Mouse (Mus musculus) hindbrain, embryonic 10.5 days (tissue): ENCODE results near the gene Gper1. TPM values are rescaled to one million over a fixed set of nuclear protein-coding genes. Genes with fewer than 3 reads are reported as not detected.

Experiments
- DNase-seq: peaks from one replicate; pipeline ENCODE4 v3.0.0-alpha.2; 2017; ENCODE audit warnings: low spot score
- H3K27ac ChIP-seq: fragments of 300-500 bp; sonication (generic); 2 replicates; pipeline ENCODE4 v1.5.1; 2016; ENCODE audit warnings: mild to moderate bottlenecking, moderate library complexity
- H3K27me3 ChIP-seq: fragments of 300-500 bp; sonication (generic); 2 replicates; pipeline ENCODE4 v1.6.1; 2016; ENCODE audit warnings: mild to moderate bottlenecking; ENCODE audit not compliant: poor library complexity, insufficient read depth, severe bottlenecking
- H3K36me3 ChIP-seq: fragments of 300-500 bp; sonication (generic); 2 replicates; pipeline ENCODE4 v1.6.1; 2016; ENCODE audit warnings: mild to moderate bottlenecking, moderate library complexity
- H3K4me1 ChIP-seq: fragments of 300-500 bp; sonication (generic); replicated peaks from 2 replicates; pipeline ENCODE4 v1.6.1; 2016; ENCODE audit warnings: mild to moderate bottlenecking
- H3K4me3 ChIP-seq: fragments of 300-500 bp; sonication (generic); 2 replicates; pipeline ENCODE4 v1.5.1; 2016; ENCODE audit warnings: mild to moderate bottlenecking, moderate library complexity
- H3K9me3 ChIP-seq: fragments of 300-500 bp; sonication (generic); 2 replicates; pipeline ENCODE4 v1.6.1; 2016; ENCODE audit warnings: mild to moderate bottlenecking, moderate library complexity
- WGBS: fragments of 180-500 bp; shearing (Covaris S2); methylation state at CpG from one replicate; pipeline ENCODE4 v1.1.7; 2016; 5-methylcytosine and 5-hydroxymethylcytosine counted together
- polyA plus RNA-seq: library from polyadenylated mRNA; unstranded; fragments of >200 nt; fragmentation: Nextera tagmentation; extraction: Ambion mirVana; gene quantifications from 2 replicates; pipeline ENCODE4 v1.2.1, GENCODE M21; 2016

The Gper1 gene
- polyA plus RNA-seq, 1 experiment from 2014 or later = 0.76 TPM

DNA sequence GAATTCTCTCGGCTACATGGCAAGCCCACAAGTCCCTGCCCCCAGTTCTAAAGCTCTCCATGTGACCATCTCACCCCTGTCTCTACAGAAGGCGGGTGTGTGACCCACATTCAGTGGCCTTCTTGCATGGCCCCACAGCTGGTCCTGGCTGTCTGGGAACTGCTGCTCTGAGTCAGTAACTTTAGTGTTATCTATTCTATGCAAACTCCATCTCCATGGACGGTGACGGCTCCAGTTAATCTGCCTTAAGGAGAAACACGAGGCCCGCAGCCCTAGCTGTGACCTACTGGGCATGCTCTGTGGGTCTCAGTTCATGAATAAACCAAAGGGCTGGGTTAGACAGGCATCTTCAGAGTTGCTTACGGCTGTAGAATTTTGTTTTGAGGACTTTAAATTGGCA is 28.6 kb upstream of the Gper1 start:
- WGBS = 76% methylated on average over 7 of the region's 7 CpGs
- Histone ChIP-seq H3K9me3 (no peaks in the 10 kb centered on the region), H3K4me3 (no peak overlapping the region), H3K27ac (no peak overlapping the region), H3K4me1 (peaks cover 42% of the 10 kb centered on the region), H3K27me3 (no peaks in the 10 kb centered on the region), H3K36me3 (0 out of 2 replicates have a peak, but pooled peaks cover 8% of the 10 kb centered on the region)
- no peak for DNase-seq

DNA sequence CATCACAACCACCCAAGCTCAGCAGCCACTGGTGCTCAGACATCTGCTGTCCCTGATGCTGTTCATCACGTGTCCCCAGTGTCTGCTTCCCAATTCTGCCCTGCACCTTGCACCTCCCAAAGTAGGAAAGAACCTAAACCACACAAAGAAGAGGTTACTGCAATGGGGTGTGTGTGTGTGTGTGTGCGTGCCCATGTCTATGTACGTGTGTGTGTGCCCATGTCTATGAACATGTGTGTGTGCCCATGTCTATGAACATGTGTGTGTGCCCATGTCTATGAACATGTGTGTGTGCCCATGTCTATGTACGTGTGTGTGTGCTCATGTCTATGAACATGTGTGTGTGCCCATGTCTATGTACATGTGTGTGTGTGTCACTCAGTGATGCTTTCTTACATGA is 27.4 kb upstream of the Gper1 start:
- DNase-seq = no peak
- H3K36me3 ChIP-seq = 0 out of 2 replicates have a peak, but pooled peaks cover 8% of the 10 kb centered on the region
- no peaks in the 10 kb centered on the region for H3K9me3 ChIP-seq
- H3K27ac ChIP-seq = 0 out of 2 replicates have a peak overlapping the region, but pooled peaks have one; percentile 45
- no peaks in the 10 kb centered on the region for H3K27me3 ChIP-seq
- 95% methylated on average over 4 of the region's 4 CpGs for WGBS
- H3K4me3 ChIP-seq = no peak overlapping the region
- H3K4me1 ChIP-seq = peaks cover 34% of the 10 kb centered on the region

DNA sequence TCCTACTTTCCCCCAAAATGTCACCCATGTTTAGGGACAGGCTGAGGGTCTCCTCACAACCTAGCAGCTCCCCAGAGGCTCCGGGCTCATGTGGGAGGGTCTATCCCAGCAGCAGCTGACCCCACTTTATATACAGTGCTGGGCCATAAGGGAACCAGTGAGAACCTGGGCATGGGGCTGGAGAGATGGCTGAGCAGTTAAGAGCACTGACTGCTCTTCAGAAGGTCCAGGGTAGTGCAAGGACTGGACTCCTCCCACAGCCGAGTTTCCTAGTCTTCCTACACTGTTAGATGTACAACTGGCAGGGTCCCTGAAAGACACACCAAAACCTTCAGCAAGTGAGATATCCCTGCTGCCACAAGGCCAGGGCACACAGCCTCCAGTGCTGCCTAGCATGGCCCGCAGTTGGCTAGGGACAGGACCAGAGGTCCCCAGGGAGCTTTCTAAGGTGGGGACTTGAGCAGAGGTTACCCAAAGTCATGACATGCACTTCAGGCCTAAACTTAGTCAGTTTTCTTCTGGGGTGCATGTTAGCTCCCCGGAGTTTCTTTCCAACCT is 25.5 kb upstream of the Gper1 start:
- peaks cover 22% of the 10 kb centered on the region; the same call in 1 of the 2 replicates for H3K4me1 ChIP-seq
- H3K4me3 ChIP-seq = no peak overlapping the region
- WGBS = 89% methylated on average over 4 of the region's 4 CpGs
- H3K27me3 ChIP-seq = no peaks in the 10 kb centered on the region
- 0 out of 2 replicates have a peak, but pooled peaks cover 6% of the 10 kb centered on the region for H3K36me3 ChIP-seq
- H3K9me3 ChIP-seq = no peaks in the 10 kb centered on the region
- H3K27ac ChIP-seq = no peak overlapping the region
- no peak for DNase-seq

DNA sequence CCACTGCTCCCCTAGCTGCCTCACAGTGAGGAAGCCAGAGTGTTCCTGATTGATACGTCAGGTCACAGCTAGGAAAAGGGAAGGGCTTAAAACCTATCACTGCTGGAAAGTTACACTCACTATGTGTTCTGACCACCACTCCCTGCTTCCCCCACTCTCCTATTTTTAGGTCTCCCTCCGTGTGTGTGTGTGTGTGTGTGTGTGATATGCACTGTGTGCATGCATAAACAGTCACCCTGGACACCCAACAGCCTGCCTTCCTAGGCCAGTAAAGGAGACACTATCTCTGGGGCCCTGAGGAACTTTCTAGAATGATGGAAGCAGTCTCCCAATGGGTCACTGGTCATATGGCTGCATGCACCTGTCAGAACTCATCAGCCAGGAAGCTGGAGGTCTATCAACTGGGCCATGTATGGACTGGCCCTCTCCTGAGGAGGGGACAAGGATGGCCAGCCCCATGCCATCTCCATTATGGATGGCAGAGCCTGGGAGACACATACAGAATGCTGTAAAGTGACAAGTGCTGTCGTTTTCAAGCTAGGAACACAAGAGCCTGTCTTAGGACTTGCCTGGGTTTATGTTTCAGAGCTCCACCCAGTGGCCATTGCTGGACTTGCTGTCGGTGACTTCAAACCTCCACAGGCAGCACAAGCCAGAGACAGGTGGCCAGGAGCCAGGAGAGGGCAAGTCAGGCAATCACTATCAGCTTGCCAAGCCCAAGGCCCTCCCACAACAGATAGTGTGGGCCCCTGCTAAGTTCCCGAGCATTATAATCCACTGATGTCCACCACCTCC is 24.8 kb upstream of the Gper1 start:
- peak; percentile 81 for DNase-seq
- 43% methylated on average over 5 of the region's 5 CpGs for WGBS
- Histone ChIP-seq H3K4me3 (no peak overlapping the region), H3K27me3 (no peaks in the 10 kb centered on the region), H3K4me1 (peaks cover 16% of the 10 kb centered on the region; the same call in 1 of the 2 replicates), H3K27ac (no peak overlapping the region), H3K9me3 (no peaks in the 10 kb centered on the region), H3K36me3 (no peaks in the 10 kb centered on the region)

DNA sequence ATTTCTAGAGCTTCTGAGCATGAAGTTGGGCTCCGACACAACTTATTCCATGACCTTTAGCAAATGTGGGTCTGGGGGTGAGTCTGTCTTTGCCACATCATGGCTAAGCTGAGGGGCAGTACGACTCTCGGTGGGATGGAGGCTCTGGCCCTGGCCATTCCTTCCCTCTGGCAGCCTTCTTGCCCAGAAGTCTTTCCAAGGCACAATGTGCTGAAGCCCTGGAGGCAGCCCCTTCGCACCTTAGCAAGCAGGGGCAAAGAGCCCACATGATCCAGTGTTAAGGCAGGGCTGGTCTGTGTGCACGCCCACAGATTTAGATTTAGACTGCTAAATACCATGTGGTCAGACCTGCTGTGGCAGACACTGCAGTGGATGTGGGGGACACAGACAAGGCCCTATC is 24.2 kb upstream of the Gper1 start:
- H3K27ac ChIP-seq = no peak overlapping the region
- H3K9me3 ChIP-seq = no peaks in the 10 kb centered on the region
- peaks cover 15% of the 10 kb centered on the region for H3K4me1 ChIP-seq
- no peak for DNase-seq
- WGBS = 84% methylated on average over 5 of the region's 5 CpGs
- H3K36me3 ChIP-seq = no peaks in the 10 kb centered on the region
- no peaks in the 10 kb centered on the region for H3K27me3 ChIP-seq
- no peak overlapping the region for H3K4me3 ChIP-seq

DNA sequence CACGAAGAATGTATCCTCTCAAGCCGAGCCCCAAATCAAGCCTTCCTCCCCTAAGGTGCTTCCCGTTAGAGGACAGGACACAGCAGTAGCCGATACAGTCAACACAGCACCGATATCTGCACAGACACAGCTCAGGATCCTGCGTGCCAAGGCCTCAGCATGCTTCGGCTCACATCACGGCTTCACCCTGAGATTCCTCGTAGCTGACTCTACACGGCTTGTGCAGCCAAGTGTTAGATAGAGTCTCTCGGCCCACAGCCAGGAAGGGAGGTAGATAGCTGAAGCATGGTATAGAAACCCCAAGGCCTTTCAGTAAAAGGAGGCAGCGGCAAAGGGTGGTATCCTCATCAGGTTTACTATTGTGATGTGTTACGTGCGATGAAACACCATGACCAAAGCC is 23.0 kb upstream of the Gper1 start:
- Histone ChIP-seq H3K4me1 (peaks cover 19% of the 10 kb centered on the region), H3K27ac (no peak overlapping the region), H3K9me3 (no peaks in the 10 kb centered on the region), H3K36me3 (no peaks in the 10 kb centered on the region), H3K4me3 (no peak overlapping the region), H3K27me3 (no peaks in the 10 kb centered on the region)
- 94% methylated on average over 14 of the region's 14 CpGs for WGBS
- DNase-seq = no peak

DNA sequence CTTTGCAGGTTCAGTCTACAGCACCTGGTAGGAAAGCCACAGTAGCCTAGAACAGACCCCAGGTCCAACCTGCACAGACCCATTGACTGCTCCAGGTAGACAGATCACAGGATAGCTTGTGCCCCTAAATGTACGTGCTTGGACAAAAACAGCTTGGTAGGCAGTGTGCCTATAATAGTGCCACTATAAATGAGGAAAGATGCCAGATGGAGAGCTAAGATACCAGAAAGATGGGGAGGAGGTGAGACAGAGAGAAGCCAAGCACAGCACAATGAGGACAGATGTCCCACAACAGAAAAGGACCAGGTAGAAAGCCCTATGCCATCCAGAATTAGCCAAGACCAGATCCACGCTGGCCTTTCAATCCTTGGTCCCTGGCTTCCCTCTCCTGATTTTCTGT is 20.8 kb upstream of the Gper1 start:
- H3K36me3 ChIP-seq = no peaks in the 10 kb centered on the region
- no peak overlapping the region for H3K27ac ChIP-seq
- no peak overlapping the region for H3K4me3 ChIP-seq
- peaks cover 36% of the 10 kb centered on the region for H3K4me1 ChIP-seq
- WGBS = 88% methylated on average over 2 of the region's 2 CpGs
- DNase-seq = no peak
- no peaks in the 10 kb centered on the region for H3K9me3 ChIP-seq
- H3K27me3 ChIP-seq = no peaks in the 10 kb centered on the region

DNA sequence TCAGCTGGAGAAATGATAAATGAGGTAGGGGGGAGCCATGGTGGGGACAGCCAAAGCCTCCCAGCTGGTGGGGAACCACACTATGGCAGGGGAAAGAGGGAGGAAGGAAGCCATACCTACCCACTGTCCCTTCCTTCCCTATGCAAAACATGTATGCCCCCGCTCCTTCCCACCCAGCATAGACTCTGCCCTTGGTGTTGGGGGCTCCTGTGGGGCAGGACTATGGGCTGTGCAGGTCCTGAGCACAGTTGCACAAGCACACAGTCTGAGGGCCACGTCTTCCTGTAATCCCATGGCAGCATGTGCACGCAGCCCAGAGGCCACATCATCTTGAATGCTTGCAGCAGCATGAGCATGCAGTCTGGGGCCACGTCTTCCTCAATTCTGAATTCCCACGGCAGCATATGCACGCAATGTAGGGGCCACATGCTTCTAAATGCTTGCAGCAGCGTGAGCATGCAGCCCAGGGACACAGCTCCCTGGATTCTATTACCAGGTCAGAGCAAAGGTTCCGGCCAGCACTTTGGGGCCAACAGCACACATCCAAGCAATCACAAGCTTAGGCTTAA is 19.2 kb upstream of the Gper1 start:
- no peak for DNase-seq
- Histone ChIP-seq H3K27me3 (no peaks in the 10 kb centered on the region), H3K27ac (no peak overlapping the region; the same call in 1 of the 2 replicates), H3K4me1 (peaks cover 41% of the 10 kb centered on the region), H3K36me3 (no peaks in the 10 kb centered on the region), H3K9me3 (no peaks in the 10 kb centered on the region), H3K4me3 (no peak overlapping the region)
- WGBS = 89% methylated on average over 8 of the region's 8 CpGs

DNA sequence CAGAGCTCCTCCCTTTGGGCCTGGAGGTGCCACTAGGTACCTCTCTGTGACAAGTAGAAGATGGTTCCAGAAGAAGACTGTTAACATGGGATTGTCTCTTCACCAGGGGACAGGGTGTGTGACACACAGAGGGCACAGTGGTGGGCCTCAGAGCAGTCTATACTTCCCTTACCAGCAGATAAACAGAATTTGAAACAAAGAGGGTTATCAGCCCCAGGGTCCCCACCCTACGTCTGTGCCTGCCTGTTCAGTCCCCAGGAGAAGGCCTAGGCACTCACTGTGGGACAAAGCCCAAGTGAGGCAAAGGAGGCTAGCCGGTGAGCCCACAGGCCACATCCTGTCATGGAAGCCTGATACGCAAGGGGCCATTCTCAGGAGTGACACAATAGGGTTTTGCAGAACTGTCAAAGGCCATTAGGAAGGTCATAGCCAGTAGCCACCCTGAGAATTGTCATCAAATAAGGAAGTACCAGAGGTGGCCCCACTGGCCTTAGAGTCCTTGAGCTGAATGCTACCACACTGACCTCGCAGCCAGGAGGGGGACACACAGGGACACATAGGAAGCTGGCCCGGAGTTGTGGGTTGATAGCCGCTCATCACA is 18.1 kb upstream of the Gper1 start, which contains the start of gene C130050O18Rik:
Gene C130050O18Rik (plus strand): TSS at position 480 of the 601 bp plus-strand sequence.
- peak within 1 kb of the TSS; percentile 62 for H3K27ac ChIP-seq
- no peak within 1 kb of the TSS for H3K4me3 ChIP-seq

DNA sequence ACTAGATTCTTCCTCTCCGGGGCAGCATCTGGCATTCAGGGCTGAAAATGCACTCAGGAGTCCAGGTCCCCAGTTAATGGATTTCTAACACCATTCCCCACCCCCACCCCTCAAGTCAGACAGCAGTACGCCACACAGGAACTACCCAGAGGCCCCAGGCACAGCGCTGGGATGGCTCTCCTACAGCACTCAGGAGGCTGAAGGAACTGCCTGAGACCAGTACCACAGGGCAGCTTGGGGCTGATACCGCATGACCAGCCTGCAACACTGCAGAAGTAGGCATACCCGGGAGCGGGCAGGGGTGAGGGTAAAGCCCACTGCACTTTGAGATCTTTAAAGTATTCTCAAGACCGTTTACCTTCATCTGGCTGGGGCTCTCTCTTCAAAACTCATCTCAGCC is 17.5 kb upstream of the Gper1 start:
- Histone ChIP-seq H3K27ac (peak overlapping the region; percentile 62; the same call in 1 of the 2 replicates), H3K4me1 (peaks cover 46% of the 10 kb centered on the region), H3K27me3 (no peaks in the 10 kb centered on the region), H3K9me3 (no peaks in the 10 kb centered on the region), H3K36me3 (0 out of 2 replicates have a peak, but pooled peaks cover 3% of the 10 kb centered on the region), H3K4me3 (no peak overlapping the region)
- WGBS = 84% methylated on average over 7 of the region's 7 CpGs
- DNase-seq = no peak

More for the DNA sequence above, 18.1 kb upstream of the Gper1 start, which contains the start of gene C130050O18Rik:
- no peak for DNase-seq
- H3K27me3 ChIP-seq = no peaks in the 10 kb centered on the region
- 0 out of 2 replicates have a peak, but pooled peaks cover 3% of the 10 kb centered on the region for H3K36me3 ChIP-seq
- no peaks in the 10 kb centered on the region for H3K9me3 ChIP-seq
- 81% methylated on average over 6 of the region's 6 CpGs for WGBS
- H3K4me1 ChIP-seq = peaks cover 41% of the 10 kb centered on the region

DNA sequence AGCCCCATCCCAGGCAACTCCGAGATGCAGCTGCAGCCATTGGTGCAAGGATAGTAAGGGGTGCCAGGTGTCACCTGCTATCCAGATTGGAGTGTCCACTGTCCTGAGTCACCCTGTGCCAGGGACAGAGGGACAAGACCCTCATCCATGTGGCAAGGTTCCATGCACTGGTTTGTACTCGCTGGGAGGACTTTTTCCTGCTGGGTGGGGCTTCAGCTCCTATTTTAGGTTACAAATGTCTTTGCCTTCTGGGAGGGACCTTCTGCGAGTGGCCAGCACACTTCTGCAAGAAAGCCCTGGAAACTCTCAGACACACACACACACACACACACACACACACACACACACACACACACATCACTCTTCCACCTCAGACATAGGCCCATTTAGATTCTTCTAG is 17.0 kb upstream of the Gper1 start:
- H3K4me1 ChIP-seq = peaks cover 46% of the 10 kb centered on the region
- 0 out of 2 replicates have a peak, but pooled peaks cover 3% of the 10 kb centered on the region for H3K36me3 ChIP-seq
- 89% methylated on average over 3 of the region's 3 CpGs for whole genome bisulfite sequencing
- H3K27me3 ChIP-seq = no peaks in the 10 kb centered on the region
- H3K27ac ChIP-seq = peak overlapping the region; percentile 41; the same call in 1 of the 2 replicates
- DNase-seq = no peak
- no peak overlapping the region for H3K4me3 ChIP-seq
- no peaks in the 10 kb centered on the region for H3K9me3 ChIP-seq

DNA sequence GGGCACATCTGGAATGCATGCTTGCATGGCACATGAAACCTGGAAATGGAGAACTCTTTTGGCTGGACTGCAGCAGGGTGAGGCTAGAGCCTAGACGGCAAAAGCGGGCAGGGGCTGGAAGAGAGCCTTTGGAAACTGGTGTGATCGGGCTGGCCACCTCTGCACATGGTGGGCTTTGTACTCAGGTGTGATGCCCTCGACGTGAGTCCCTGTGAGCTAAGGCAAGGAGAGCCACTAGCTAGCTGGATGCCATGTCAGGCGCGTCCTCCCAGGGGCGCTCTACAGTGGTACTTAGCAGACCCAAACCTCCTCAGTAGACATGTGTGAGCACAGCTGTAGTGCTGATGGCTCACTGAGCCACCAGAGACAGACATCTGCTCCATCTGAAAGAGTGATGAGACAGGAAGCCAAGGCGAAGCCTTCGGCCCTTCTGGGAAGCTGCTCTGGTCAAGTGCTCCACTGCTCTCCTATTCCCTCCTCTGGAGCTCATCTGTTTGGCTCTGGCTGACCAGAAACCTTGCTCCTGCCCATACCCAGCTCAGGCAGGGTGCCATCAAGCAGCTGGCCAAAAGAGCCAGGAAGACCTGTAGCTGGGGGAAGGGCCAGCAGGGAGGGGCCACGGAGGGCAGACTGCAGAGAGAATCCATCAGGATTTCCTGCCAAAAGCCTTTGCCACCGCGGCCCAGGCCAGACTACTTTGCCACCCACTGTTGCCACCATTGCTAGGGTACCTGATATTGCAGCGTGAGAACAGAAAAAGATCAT is 15.6 kb upstream of the Gper1 start:
- H3K27ac ChIP-seq = 0 out of 2 replicates have a peak overlapping the region, but pooled peaks have one; percentile 1
- no peaks in the 10 kb centered on the region for H3K27me3 ChIP-seq
- 0 out of 2 replicates have a peak, but pooled peaks cover 3% of the 10 kb centered on the region for H3K36me3 ChIP-seq
- H3K9me3 ChIP-seq = no peaks in the 10 kb centered on the region
- no peak for DNase-seq
- H3K4me1 ChIP-seq = peaks cover 46% of the 10 kb centered on the region
- 89% methylated on average over 14 of the region's 14 CpGs for WGBS
- no peak overlapping the region for H3K4me3 ChIP-seq
